Mouse (Mus musculus): ENCODE measurements around the gene Mapkapk5.

Mapkapk5 gene

GRCm38 (mm10) chr5:121484801-121485200 lies 60.9 kb downstream of the Mapkapk5 start:
- no peak for DNase-seq

- peak; percentile 80 for DNase-seq
These were observed 68.0 kb downstream of the Mapkapk5 start for GRCm38 (mm10) chr5:121477680-121478079.

- no peak for DNase-seq
These were observed 69.7 kb downstream of the Mapkapk5 start for GRCm38 (mm10) chr5:121476040-121476439.
